Mouse (Mus musculus) erythroblast, embryonic 14.5 days (primary cell): ENCODE measurements around the gene Napsa.

ENCODE experiments used
- GATA1 ChIP-seq: IDR thresholded peaks from 2 replicates; pipeline ENCODE4 v1.6.1; 2012; ENCODE audit warnings: low read length, inconsistent platforms, mixed read lengths
- TAL1 ChIP-seq: IDR thresholded peaks from 3 replicates; pipeline ENCODE4 v1.6.1; 2012; ENCODE audit warnings: low read length, inconsistent platforms, mixed read lengths

- no peak for TF ChIP-seq GATA1
- no peak for TF ChIP-seq TAL1
Measured at GRCm38 (mm10) chr7:44525126-44525832, 46.9 kb upstream of the Napsa start.
